9 mouse cellular contexts compared by ENCODE assay signal in genomic region chr15:25732758-25733428, GRCm38 (mm10).
DNase-seq lines count a peak whose midpoint lies in the region; ATAC-seq lines count a peak whose summit lies in the region.
"Had no signal": no experiment of that assay in that cellular context is flagged by ENCODE, and none has a peak within 500 bp of the region (broad histone marks: within the 10 kb centered on the region; RNA-seq: fewer than 3 reads in every experiment).

No protein-coding gene starts in this region.

- H3K27me3 ChIP-seq in midbrain, embryonic 11.5 days (ENCODE audit: control insufficient read depth, insufficient read depth, low read length): no peaks in the 10 kb centered on the region
- no peaks in the 10 kb centered on the region for H3K27me3 ChIP-seq in midbrain, embryonic 13.5 days
- no peaks in the 10 kb centered on the region for H3K27me3 ChIP-seq in forebrain, embryonic 11.5 days (ENCODE audit: control insufficient read depth, insufficient read depth, low read length)
- H3K27me3 ChIP-seq: liver, embryonic 13.5 days had no signal

- peaks cover 2% of the 10 kb centered on the region; the same call in 1 of the 2 replicates for H3K36me3 ChIP-seq in midbrain, embryonic 11.5 days (ENCODE audit: control insufficient read depth, insufficient read depth, low read length)
- H3K36me3 ChIP-seq in midbrain, embryonic 13.5 days: peaks cover 7% of the 10 kb centered on the region
- no peaks in the 10 kb centered on the region for H3K36me3 ChIP-seq in forebrain, embryonic 11.5 days (ENCODE audit: control insufficient read depth, insufficient read depth, low read length)

- H3K9me3 ChIP-seq in midbrain, embryonic 11.5 days (ENCODE audit: control insufficient read depth, low read length): no peaks in the 10 kb centered on the region
- no peaks in the 10 kb centered on the region for H3K9me3 ChIP-seq in midbrain, embryonic 13.5 days
- no peaks in the 10 kb centered on the region for H3K9me3 ChIP-seq in forebrain, embryonic 11.5 days (ENCODE audit: control insufficient read depth, low read length)
- H3K9me3 ChIP-seq: liver, embryonic 13.5 days had no signal

- H3K4me1 ChIP-seq in midbrain, embryonic 11.5 days (ENCODE audit: control insufficient read depth, insufficient read depth, low read length): no peaks in the 10 kb centered on the region
- no peaks in the 10 kb centered on the region; the same call in 1 of the 2 replicates for H3K4me1 ChIP-seq in midbrain, embryonic 13.5 days (replicated peaks)
- H3K4me1 ChIP-seq in forebrain, embryonic 11.5 days (replicated peaks; ENCODE audit: control insufficient read depth, insufficient read depth, low read length): no peaks in the 10 kb centered on the region; the same call in 1 of the 2 replicates
- H3K4me1 ChIP-seq: liver, embryonic 13.5 days had no signal

- WGBS in midbrain, embryonic 11.5 days: 76% methylated on average over 8 of the region's 8 CpGs
- WGBS in midbrain, embryonic 13.5 days: 75% methylated on average over 8 of the region's 8 CpGs
- WGBS in forebrain, embryonic 11.5 days: 76% methylated on average over 8 of the region's 8 CpGs

- no peak overlapping the region for H3K4me3 ChIP-seq in midbrain, embryonic 11.5 days (ENCODE audit: low read depth, low read length)
- H3K4me3 ChIP-seq in midbrain, embryonic 13.5 days (replicated peaks): no peak overlapping the region
- no peak overlapping the region for H3K4me3 ChIP-seq in forebrain, embryonic 11.5 days (ENCODE audit: low read depth, low read length)
- H3K4me3 ChIP-seq: liver, embryonic 13.5 days had no signal

- H3K27ac ChIP-seq in midbrain, embryonic 11.5 days (ENCODE audit: low read depth, low read length): no peak overlapping the region
- no peak overlapping the region for H3K27ac ChIP-seq in midbrain, embryonic 13.5 days
- H3K27ac ChIP-seq in forebrain, embryonic 11.5 days (ENCODE audit: low read depth, low read length): no peak overlapping the region
- H3K27ac ChIP-seq: liver, embryonic 13.5 days had no signal

- DNase-seq in cerebellum, adult 8-10 months: peak; percentile 23
- no peak for DNase-seq in cerebellum, adult 11 months
- DNase-seq in midbrain, embryonic 11.5 days (ENCODE audit: low spot score, missing footprints): peak; percentile 92
- no peak for DNase-seq in forebrain, embryonic 11.5 days (ENCODE audit: low spot score)
- peak; percentile 71 to 74 for DNase-seq in layer of hippocampus, postnatal 14 days (ENCODE audit: low spot score in 2 of 2)
- DNase-seq in right cerebral cortex, postnatal 14 days: peak; percentile 60
- DNase-seq: liver, embryonic 13.5 days had no signal

- no peak overlapping the region for H3K4me2 ChIP-seq in midbrain, embryonic 11.5 days
- no peak overlapping the region for H3K4me2 ChIP-seq in midbrain, embryonic 13.5 days (replicated peaks)
- H3K4me2 ChIP-seq in forebrain, embryonic 11.5 days (ENCODE audit: low read depth, low read length, severe bottlenecking): no peak overlapping the region
- H3K4me2 ChIP-seq: liver, embryonic 13.5 days had no signal

- no peak overlapping the region for H3K9ac ChIP-seq in midbrain, embryonic 11.5 days (ENCODE audit: low read length)
- no peak overlapping the region for H3K9ac ChIP-seq in midbrain, embryonic 13.5 days (replicated peaks)
- no peak overlapping the region for H3K9ac ChIP-seq in forebrain, embryonic 11.5 days (ENCODE audit: low read length)
- H3K9ac ChIP-seq: liver, embryonic 13.5 days had no signal

- 0 out of 2 replicates have a peak, but pooled peaks have one; percentile 55 for ATAC-seq in midbrain, embryonic 11.5 days (ENCODE audit: low FRiP score)
- no peak for ATAC-seq in midbrain, embryonic 13.5 days
- 0 out of 2 replicates have a peak, but pooled peaks have one; percentile 31 for ATAC-seq in forebrain, embryonic 11.5 days (replicated peaks; ENCODE audit: low FRiP score)
- ATAC-seq in erythroid progenitor cell, adult 5-6 weeks (replicated peaks; ENCODE audit: low FRiP score, poor library complexity, severe bottlenecking): no peak

Comparison
In these comparisons a context has a peak if more than half of its experiments do, and no peak if none do; other contexts are left out.
1. DNase-seq: peak in cerebellum, adult 8-10 months (single experiment), midbrain, embryonic 11.5 days (single experiment), layer of hippocampus, postnatal 14 days (2 of 2) and right cerebral cortex, postnatal 14 days (single experiment); none in cerebellum, adult 11 months (single experiment) and forebrain, embryonic 11.5 days (single experiment).
2. ATAC-seq: peak in midbrain, embryonic 11.5 days (single experiment) and forebrain, embryonic 11.5 days (single experiment); none in midbrain, embryonic 13.5 days (single experiment) and erythroid progenitor cell, adult 5-6 weeks (single experiment).